Mouse (Mus musculus) fat pad, adult 2 months (tissue): ENCODE data around the gene Ankdd1a.

ENCODE experiments used
- DNase-seq: peaks from one replicate; pipeline ENCODE4 v3.0.0-alpha.2; 2011; ENCODE audit warnings: low read depth, low spot score; ENCODE audit errors: extremely low read depth

Ankdd1a gene

DNA sequence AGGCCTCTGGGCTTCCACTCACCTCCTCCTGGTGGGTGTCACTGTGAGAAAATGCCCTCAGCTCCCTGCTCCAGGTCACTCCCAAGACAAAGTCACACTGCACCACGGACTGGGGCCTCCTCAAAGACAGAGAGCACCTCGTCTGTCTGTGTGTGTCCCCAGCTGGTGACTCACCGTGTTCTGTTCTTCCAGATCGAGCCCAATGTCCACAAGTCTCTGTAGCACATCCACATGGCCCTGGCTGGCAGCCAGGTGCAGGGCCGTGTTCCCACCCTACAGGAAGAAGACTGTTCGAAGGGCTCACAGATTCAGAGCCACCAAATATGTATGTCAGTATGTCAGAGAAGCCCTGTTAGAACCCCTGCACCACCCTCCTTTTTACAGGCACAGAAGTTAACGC is 11.5 kb downstream of the Ankdd1a start:
- no peak for DNase-seq

DNA sequence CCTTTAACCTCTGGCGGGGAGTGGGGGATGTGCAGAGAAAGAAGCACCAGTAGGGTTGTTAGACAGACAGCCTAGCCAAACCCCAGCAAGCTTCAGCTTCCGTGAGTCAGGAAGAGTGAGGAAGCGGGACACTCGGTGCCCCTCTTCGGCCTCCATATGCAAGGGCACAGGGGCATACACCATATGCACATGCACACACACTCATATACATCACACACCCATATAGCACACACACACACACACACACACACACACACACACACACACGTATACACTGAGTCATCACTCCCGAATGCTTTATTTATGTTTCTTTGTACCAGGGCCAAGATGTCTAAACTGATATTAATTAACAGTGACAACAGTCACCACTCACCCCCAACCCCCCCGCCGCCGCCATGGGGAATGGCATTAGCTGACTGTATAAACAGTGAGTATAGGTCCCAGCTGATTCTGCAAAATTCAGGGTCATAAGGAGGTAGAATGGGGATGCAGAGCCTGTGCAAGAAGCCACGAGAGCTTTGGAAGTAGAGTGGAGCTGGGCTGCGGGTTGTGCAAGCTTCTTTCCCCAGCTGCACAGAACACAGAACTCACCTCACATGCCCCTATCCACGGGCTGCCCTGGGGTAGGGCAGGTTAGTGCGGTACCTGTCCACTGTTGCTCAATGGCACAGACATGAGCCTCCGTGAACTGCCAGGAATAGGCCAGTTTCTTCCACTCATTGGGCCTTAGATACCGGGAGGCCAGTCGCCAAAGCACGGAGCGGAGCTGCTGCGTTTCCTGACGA is 17.1 kb downstream of the Ankdd1a start:
- peak; percentile 61 for DNase-seq

DNA sequence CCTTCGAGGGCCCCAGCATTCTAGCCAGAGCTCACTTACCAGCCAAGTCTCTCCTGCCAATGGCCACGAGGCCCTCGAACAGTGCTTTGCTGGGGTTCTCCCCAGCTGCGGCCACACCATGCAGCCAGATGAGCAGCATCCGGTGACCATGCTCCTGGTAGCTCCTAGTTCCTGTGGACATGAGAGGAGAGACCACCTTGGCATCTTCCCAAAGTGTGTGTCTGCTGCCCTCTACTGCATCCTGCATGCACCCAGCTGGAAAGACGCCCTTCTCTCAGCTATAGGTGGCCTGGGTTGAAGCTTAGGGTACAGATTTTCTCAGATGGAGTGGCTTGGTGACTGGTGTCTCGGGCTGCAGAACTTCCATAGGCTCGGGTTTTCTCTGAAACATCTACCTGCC is 17.8 kb downstream of the Ankdd1a start:
- DNase-seq, result no peak

DNA sequence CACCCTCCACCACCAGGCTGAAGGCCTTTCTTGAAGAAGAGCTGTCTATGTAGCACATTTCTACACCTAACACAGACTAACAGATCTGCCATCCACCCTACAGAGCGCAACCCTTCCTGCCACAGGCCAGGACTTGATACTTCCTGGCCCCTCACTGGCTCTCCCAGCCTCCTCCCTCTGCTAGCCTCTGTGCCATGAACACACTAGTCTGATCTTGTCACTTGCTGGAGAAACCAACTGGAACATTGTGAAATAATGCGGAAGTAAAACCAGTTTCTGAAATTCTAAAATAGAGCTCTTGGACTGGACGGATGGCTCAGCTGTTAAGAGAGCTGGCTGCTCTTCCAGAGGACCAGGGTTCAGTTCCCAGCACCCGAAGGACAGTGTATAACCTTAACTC is 27.1 kb downstream of the Ankdd1a start:
- DNase-seq, result peak; percentile 79

DNA sequence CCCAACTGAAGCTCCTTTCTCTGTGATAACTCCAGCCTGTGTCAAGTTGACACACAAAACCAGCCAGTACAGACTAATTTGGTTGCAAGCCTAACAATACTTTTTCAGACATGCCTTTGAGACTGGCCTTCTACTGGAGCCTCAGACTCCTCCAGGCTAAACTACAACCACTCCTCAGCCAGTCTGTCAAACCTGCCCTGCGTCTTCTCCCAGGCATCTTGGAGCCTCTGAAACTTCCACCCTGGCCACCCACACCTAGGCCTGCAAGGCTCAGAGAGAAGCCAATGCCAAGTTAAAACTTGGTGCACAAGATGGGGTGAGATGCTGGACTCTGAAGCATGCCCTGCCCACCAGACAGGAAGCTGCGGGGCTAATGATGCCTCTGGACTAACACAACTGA is 27.6 kb downstream of the Ankdd1a start:
- DNase-seq, result peak; percentile 92

DNA sequence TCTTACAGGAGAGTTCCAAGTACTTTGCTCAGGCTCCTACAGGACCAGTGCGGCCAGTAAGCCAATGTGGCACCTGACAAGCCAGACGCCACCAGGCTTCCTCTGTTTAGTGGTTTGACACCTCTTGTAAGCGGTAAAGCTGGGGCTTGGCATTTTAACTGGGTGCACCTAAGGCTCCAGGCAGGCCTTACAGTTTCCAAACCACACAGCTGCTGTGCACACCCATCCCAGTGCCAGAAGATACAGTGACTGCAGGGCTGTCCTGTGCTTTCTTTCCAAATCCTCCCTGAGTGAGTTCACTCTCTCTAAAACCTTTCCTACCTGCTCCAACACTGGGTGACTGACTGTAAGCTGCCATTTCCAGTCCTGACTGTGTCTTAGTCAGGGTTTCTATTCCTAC is 28.5 kb downstream of the Ankdd1a start:
- peak; percentile 92 for DNase-seq

DNA sequence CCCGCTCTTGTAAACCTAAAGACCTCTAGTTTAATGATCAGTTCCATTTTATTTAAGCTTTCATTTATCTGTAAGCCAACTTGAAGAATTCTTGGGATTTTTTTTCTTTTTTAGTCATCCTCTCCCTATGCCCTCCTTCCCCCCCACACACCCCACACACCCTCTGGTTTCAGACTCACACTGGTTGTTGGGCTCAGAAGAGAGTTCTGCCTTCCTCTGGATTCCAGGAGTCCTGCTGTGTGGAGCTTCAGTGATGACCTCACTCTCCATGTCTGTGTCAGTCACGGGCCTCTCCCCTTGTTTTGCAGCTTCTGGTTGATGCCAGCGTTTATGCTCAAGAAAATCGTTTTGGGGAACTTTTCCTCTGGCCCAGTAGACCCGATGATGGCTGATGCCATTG is 39.9 kb downstream of the Ankdd1a start:
- DNase-seq, result no peak

DNA sequence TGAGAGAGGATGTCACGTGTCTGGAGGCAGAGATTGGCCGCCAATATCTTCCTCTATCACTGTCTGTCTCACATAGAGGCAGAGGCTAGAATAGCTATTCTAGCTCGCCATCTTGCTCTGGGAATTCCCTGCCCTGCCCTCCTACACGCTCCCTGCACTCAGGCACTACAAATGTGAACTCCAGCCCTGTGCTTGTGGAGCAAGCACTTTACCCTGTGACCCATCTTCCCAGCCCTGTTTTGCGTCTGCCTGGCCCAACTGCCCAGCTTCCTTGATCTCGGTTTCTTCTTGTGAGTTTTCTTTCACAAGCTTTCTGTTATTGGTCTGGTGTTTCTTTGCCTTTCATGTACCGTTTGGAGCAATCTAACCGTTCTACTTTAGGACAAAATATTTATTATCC is 40.8 kb downstream of the Ankdd1a start:
- no peak for DNase-seq

DNA sequence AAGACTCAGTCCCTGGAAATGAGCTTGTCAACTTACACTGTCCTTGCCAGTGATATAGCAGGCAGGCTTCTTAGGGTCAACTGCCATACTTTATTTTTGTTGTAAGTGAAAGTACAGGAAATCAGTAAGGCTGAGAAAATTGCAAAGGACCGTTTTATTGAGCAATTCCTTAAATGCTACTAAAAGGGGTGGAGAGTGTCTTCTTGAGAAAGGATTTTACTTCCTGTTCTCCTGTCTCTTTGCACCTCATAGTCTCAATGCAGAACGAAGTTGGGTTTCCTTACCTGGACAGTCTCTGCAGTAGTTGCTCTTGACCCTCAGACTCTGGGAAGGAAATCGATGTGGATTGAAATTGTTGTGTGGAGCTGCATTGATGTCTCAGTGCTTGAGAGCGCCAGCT is 47.2 kb downstream of the Ankdd1a start:
- no peak for DNase-seq

DNA sequence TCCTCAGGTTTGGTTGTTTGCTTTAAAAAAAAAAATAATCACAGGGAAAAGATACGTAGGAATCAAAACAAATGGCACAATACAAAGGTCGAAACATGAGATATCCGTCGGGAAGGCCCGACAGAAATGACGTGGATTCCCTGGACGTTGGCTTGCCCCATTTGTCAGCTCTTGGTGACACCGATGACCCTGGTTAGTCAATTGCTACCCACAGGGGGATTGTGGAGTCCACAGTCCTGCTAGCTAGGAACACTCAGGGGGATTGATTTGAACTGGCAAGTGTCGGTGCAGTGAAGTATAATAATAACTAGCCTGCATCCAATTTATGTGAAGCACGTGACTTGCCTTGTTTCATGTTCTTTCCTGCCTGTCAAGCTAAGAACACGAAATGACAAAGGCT is 52.3 kb downstream of the Ankdd1a start:
- DNase-seq, result no peak

DNA sequence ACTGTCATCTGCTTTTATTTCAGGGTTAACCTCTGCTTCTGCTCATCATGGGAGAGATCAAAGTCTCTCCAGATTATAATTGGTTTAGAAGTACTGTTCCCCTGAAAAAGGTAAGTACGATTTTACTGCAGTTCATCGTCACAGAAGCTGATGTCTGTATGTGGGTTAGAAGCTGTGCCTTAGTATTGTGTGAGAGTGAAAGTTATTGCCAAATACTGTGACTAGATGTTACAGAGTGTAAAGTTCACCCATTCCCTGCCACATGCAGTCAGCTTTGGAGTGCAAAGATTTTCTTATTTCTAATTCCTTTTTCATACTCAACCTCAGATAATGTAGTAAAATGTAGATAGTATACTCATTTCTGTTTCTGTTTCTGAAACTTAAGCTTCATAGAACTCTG is 54.8 kb downstream of the Ankdd1a start:
- DNase-seq, result no peak

DNA sequence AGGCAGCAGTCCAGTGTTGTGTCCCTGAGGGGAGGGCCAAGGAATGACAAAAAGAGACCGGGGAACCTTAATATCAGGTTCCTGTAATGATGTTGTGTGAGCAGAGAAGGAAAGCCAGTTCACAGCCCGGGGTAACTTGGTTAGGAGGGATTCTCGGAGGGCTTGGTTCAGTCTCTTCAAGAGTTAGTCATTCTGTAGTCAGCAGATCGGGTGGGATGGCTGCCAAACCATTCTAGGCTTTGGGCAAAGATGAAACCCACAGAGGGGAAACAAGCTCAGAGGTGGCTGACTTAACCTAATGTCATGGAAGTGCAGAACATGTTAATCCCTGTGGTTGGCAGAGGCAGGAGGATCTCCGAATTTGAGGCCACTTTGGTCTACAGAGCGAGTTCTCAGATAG is 55.8 kb downstream of the Ankdd1a start:
- DNase-seq, result no peak

DNA sequence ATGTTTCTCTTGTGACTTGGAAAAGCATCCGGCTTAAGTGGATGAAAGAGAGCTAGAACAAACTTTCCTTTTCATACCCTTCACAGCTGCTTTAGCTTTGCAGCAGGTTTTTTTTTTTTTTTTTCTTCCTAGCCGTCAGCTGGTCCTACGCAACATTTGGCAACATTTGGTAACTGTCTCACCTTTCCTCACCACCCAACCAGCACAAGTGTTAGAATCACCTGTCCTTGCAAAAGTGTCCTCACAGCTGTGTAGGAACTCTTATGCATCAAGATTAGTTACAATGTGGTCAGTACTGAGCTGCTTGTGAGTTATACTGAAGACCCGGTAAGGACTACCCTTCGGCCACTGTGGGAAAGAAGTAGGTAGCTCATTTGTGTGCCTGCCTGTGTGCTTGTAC is 57.4 kb downstream of the Ankdd1a start:
- peak; percentile 31 for DNase-seq

DNA sequence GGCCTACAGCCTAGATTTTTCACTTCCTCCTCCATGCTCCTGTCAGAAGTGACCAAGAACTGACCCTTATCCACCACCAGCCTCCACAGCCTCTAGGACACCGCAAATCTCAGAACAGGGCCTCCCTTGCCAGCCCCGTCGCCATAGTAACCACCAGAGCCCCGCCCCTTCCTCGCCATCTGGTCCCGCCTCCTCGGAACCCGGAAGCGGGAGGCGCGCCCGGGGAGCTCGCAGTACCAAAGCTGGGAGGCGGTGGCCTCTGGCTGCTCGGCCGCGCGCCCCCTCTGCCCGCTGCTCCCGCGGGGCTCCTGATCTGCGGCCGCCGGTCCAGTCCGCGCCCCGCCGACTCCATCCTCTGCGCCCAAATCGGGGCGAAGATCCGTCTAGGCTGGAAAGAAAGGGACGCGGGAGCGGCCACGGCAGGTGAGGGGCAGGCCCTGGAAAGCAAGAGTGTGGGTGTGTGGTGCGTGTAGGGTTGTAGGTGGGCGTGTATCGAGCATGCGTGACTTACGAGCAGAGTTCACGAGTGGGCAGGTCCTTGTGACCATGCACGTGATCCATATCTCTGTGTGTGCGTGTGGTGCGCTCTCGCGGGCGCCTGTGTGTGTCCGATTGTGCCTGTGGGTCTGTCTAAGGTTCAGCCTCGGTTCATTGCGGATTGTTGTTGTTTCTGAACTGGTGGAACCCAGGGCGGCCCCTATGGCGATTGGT is 59.1 kb downstream of the Ankdd1a start, which contains the start of gene Spg21:
Gene Spg21 (plus strand): TSS at position 216 of the 711 bp plus-strand sequence.
- no peak for DNase-seq

DNA sequence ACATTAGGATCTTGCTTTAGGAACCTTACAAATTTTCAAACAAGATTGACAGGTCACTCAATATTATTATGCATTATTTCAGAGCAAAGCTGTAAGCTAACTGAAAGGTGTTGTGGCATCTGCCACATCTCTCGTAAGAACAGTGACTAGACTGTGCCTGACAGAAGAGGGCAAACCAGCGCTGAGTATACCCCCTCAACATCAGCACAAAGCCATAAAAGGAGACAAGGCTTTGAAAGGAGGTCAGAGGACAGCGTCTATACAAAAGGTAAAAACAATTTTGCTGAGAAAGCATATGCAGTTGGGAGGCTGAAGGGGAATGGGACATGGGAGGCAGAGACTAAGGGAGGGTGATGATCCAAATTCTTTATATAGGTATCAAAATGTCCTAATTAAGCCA is 59.8 kb downstream of the Ankdd1a start:
- DNase-seq, result no peak

DNA sequence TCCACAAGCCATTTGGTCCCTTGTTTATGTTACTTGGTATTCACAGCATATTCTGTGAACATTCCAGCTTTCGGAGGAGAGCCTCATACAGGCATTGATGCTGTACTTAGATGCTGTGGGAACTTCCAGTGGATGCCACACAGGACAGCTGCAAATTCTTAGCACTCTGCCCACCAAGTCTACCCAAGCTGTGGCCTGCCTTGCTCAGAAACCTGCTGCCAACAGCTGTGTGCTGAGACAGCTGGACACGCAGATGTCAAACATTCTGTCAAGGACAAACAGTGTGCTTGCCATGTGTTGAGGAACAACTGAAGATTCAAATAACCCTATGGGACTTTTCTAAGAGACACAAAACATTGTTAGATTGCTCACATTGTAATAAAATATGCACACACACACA is 61.0 kb downstream of the Ankdd1a start:
- DNase-seq, result no peak

DNA sequence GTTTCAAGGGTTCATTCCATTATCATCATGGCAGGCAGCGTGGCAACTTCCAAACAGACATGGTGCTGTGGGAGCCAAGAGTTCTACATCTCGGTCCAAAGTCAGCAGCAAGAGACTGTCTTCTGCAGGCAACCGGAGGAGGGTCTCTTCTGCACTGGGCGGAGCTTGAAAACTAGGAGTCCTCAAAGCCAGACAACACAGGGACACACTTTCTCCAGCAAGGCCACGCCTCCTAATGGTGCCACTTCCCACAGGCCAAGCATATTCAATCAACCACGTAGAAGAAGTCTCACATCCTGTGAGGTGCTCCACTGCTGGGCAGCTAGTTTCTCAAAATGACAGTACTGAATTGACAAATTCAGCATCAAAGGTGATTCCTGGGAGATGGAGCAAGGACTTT is 72.0 kb downstream of the Ankdd1a start:
- DNase-seq, result no peak

DNA sequence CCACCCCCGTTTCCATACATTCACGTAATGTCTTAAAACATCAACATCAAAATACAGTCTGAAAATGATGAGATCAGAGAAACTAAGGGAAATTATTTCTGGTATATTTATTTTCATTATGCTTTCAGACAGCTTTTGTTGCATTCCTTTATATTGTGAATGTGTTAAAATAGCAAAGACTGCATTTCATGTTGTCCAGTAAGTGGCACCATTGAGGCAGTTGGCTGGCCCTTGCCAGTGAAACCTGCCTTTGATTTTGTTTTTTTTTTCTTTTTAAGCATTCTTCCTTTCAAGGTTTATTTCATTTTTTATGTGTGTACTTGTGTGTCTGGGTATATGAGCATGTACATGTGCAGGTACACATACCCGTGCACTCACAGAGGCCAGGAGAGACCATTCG is 75.3 kb downstream of the Ankdd1a start:
- DNase-seq, result no peak
